Mouse (Mus musculus) neural tube, embryonic 14.5 days (tissue): ENCODE data around the gene Zdhhc22. TPM values are rescaled to one million over a fixed set of nuclear protein-coding genes. Genes with fewer than 3 reads are reported as not detected.
A peak's percentile ranks its signal among the peaks of the same experiment; 100 is the strongest.

Source experiments
- ATAC-seq: fragments of 200-750 bp; cut with Nextera tagmentation; 2 replicates; pipeline ENCODE4 v1.8.0; 2017; ENCODE audit warnings: low read depth, mild to moderate bottlenecking, moderate TSS enrichment, moderate library complexity
- H3K27ac ChIP-seq: fragments of 300-500 bp; sonication (generic); 2 replicates; pipeline ENCODE4 v1.5.1; 2014; ENCODE audit warnings: low read depth, mild to moderate bottlenecking, control low read depth, low read length, moderate library complexity, mixed read lengths
- H3K27me3 ChIP-seq: fragments of 300-500 bp; sonication (generic); 2 replicates; pipeline ENCODE4 v1.6.1; 2014; ENCODE audit warnings: low read length; ENCODE audit not compliant: control insufficient read depth, insufficient read depth
- H3K36me3 ChIP-seq: fragments of 300-500 bp; sonication (generic); 2 replicates; pipeline ENCODE4 v1.6.1; 2014; ENCODE audit warnings: low read length, mixed read lengths; ENCODE audit not compliant: control insufficient read depth, insufficient read depth
- H3K4me1 ChIP-seq: fragments of 300-500 bp; sonication (generic); 2 replicates; pipeline ENCODE4 v1.6.1; 2014; ENCODE audit warnings: low read length; ENCODE audit not compliant: control insufficient read depth, insufficient read depth
- H3K4me2 ChIP-seq: fragments of 300-500 bp; sonication (generic); 2 replicates; pipeline ENCODE4 v1.6.1; 2014; ENCODE audit warnings: mild to moderate bottlenecking, low read depth, low read length, control low read depth
- H3K4me3 ChIP-seq: fragments of 300-500 bp; sonication (generic); 2 replicates; pipeline ENCODE4 v1.5.1; 2014; ENCODE audit warnings: low read depth, low read length, control low read depth, mixed read lengths
- H3K9ac ChIP-seq: fragments of 300-500 bp; sonication (generic); replicated peaks from 2 replicates; pipeline ENCODE4 v1.6.1; 2014; ENCODE audit warnings: low read depth, mild to moderate bottlenecking, control low read depth, low read length, mixed read lengths
- H3K9me3 ChIP-seq: fragments of 300-500 bp; sonication (generic); 2 replicates; pipeline ENCODE4 v1.6.1; 2016; ENCODE audit warnings: low read length; ENCODE audit not compliant: control insufficient read depth
- WGBS: fragments of 180-500 bp; shearing (Covaris S2); extraction: QIAGEN DNeasy Blood & Tissue Kit; methylation state at CpG from one replicate; pipeline ENCODE4 v1.1.7; 2014; 5-methylcytosine and 5-hydroxymethylcytosine counted together
- polyA plus RNA-seq: library from polyadenylated mRNA; unstranded; fragments of >200 nt; fragmentation: Nextera tagmentation; extraction: Ambion mirVana; gene quantifications from 2 replicates; pipeline ENCODE4 v1.2.1, GENCODE M21; 2014

Zdhhc22 gene
- polyA plus RNA-seq, 1 experiment from 2014 or later: 10.3 TPM

GRCm38 (mm10) chr12:86941173-86941572 is 49.1 kb downstream of the Zdhhc22 start:
- Histone ChIP-seq H3K27ac (peak overlapping the region; percentile 93), H3K9ac (peak overlapping the region; percentile 33), H3K36me3 (no peaks in the 10 kb centered on the region), H3K4me2 (no peak overlapping the region), H3K9me3 (no peaks in the 10 kb centered on the region), H3K4me1 (peaks cover 28% of the 10 kb centered on the region), H3K4me3 (no peak overlapping the region), H3K27me3 (no peaks in the 10 kb centered on the region)
- peak; percentile 32 for ATAC-seq
- 9% methylated on average over 11 of the region's 11 CpGs for WGBS

GRCm38 (mm10) chr12:86938571-86938970 is 51.7 kb downstream of the Zdhhc22 start:
- Histone ChIP-seq H3K36me3 (no peaks in the 10 kb centered on the region), H3K4me2 (no peak overlapping the region), H3K4me3 (no peak overlapping the region), H3K27ac (no peak overlapping the region), H3K9ac (no peak overlapping the region), H3K27me3 (no peaks in the 10 kb centered on the region), H3K9me3 (no peaks in the 10 kb centered on the region), H3K4me1 (peaks cover 24% of the 10 kb centered on the region)
- 82% methylated on average over 9 of the region's 9 CpGs for WGBS
- ATAC-seq: no peak

- ATAC-seq: no peak
- H3K4me1 ChIP-seq: peaks cover 14% of the 10 kb centered on the region
- H3K27ac ChIP-seq: no peak overlapping the region
- WGBS: 87% methylated on average over 11 of the region's 11 CpGs
- no peak overlapping the region for H3K9ac ChIP-seq
- H3K36me3 ChIP-seq: no peaks in the 10 kb centered on the region
- no peaks in the 10 kb centered on the region for H3K27me3 ChIP-seq
- no peaks in the 10 kb centered on the region for H3K9me3 ChIP-seq
- H3K4me3 ChIP-seq: no peak overlapping the region
- H3K4me2 ChIP-seq: no peak overlapping the region
These were observed 53.5 kb downstream of the Zdhhc22 start for GRCm38 (mm10) chr12:86936587-86937343.

GRCm38 (mm10) chr12:86935692-86936282 is 54.4 kb downstream of the Zdhhc22 start:
- no peaks in the 10 kb centered on the region for H3K36me3 ChIP-seq
- no peak overlapping the region for H3K4me2 ChIP-seq
- H3K27ac ChIP-seq: no peak overlapping the region
- peaks cover 5% of the 10 kb centered on the region for H3K4me1 ChIP-seq
- no peaks in the 10 kb centered on the region for H3K27me3 ChIP-seq
- H3K9ac ChIP-seq: no peak overlapping the region
- no peak overlapping the region for H3K4me3 ChIP-seq
- ATAC-seq: no peak
- H3K9me3 ChIP-seq: no peaks in the 10 kb centered on the region
- WGBS: 88% methylated on average over 8 of the region's 8 CpGs

DNA sequence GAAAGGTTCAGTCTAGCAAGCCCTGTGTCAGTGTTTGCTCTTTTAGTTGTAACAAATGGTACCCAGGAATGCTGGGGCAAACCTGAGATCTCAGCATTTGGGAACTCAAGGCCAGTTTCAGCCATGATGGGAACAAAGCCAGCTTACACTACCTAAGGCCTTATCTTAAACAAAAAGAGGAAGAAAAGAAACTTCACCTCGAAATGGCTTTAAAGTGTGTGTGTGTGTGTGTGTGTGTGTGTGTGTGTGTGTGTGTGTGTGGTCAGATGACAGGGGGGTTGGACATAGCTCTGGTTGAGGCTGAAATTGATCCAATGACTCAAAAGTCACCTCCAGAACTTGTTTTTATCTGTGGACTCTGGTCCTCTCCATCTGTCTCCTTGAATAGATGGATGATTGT is 55.5 kb downstream of the Zdhhc22 start:
- no peak overlapping the region for H3K4me2 ChIP-seq
- 100% methylated on average over 1 of the region's 1 CpGs for WGBS
- H3K27ac ChIP-seq: no peak overlapping the region
- H3K4me1 ChIP-seq: no peaks in the 10 kb centered on the region; the same call in 1 of the 2 replicates
- H3K36me3 ChIP-seq: no peaks in the 10 kb centered on the region
- no peaks in the 10 kb centered on the region for H3K9me3 ChIP-seq
- ATAC-seq: no peak
- H3K27me3 ChIP-seq: no peaks in the 10 kb centered on the region
- no peak overlapping the region for H3K4me3 ChIP-seq
- H3K9ac ChIP-seq: no peak overlapping the region

DNA sequence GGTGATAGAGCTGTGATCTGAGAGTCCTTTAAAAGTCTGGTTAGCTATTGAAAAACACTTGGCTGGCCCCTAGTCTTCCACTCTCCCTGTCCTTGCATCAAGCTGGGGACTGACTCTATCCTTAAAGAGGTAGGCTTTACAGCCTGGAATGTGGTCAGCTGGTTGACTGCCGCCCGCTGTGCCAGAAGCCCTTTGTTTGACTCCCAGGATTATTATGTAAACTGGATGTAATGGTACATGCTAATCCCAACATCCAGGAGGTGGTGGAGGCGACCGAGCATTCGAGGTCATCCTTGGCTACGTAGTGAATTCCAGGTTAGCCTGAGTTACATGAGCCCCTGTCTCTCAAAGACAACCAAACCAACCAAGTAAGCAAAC is 57.7 kb downstream of the Zdhhc22 start:
- no peaks in the 10 kb centered on the region for H3K36me3 ChIP-seq
- H3K27ac ChIP-seq: no peak overlapping the region
- H3K9ac ChIP-seq: no peak overlapping the region
- 17% methylated on average over 6 of the region's 6 CpGs for WGBS
- no peaks in the 10 kb centered on the region; the same call in 1 of the 2 replicates for H3K4me1 ChIP-seq
- no peak overlapping the region for H3K4me3 ChIP-seq
- H3K4me2 ChIP-seq: no peak overlapping the region
- H3K27me3 ChIP-seq: no peaks in the 10 kb centered on the region
- 0 out of 2 replicates have a peak, but pooled peaks cover 3% of the 10 kb centered on the region for H3K9me3 ChIP-seq
- ATAC-seq: no peak

DNA sequence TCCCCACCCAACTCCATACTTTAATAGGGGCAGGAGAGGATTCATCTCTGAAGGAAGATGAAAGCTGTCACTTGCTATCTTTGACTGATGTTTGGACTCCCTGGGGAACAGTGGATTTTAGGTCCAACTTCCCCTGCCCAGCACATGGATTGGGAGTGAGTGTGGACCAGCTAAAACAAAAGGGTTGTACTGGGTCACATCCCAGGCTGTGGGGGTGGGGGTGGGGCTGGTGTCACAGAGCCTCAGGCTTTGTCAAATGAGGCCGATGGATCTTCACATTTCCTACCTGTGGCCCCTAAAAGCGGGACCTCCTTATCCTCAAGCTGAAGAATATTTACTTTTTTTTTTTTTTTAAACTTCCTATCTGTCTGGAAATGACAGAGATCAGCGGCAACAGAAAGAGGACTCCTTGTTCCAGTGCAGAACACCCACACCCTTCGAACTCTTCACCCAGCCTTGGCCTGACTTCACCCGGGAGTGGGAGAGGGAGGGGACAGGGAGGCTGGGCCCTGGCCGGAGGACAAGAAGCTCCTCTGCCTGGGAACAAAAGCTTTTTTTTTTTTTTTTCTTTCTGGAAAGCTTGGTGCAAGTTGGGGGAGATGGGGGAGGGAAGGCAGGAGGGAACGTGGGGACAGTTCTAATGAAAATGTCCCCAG is 58.2 kb downstream of the Zdhhc22 start:
- ATAC-seq: no peak
- H3K9ac ChIP-seq: no peak overlapping the region
- H3K36me3 ChIP-seq: no peaks in the 10 kb centered on the region
- no peak overlapping the region for H3K4me2 ChIP-seq
- H3K27me3 ChIP-seq: no peaks in the 10 kb centered on the region
- WGBS: 7% methylated on average over 7 of the region's 7 CpGs
- no peak overlapping the region for H3K27ac ChIP-seq
- no peak overlapping the region for H3K4me3 ChIP-seq
- 0 out of 2 replicates have a peak, but pooled peaks cover 3% of the 10 kb centered on the region for H3K9me3 ChIP-seq
- H3K4me1 ChIP-seq: no peaks in the 10 kb centered on the region; the same call in 1 of the 2 replicates

GRCm38 (mm10) chr12:86930934-86931729 is 59.1 kb downstream of the Zdhhc22 start:
- Histone ChIP-seq H3K4me3 (no peak overlapping the region), H3K4me2 (no peak overlapping the region), H3K27me3 (no peaks in the 10 kb centered on the region), H3K9me3 (0 out of 2 replicates have a peak, but pooled peaks cover 3% of the 10 kb centered on the region), H3K4me1 (no peaks in the 10 kb centered on the region; the same call in 1 of the 2 replicates), H3K27ac (no peak overlapping the region), H3K36me3 (no peaks in the 10 kb centered on the region), H3K9ac (no peak overlapping the region)
- no peak for ATAC-seq
- WGBS: 78% methylated on average over 6 of the region's 6 CpGs
